Mouse (Mus musculus) intestine, embryonic 15.5 days (tissue): ENCODE measurements at regions not wholly inside any gene's neighbourhood (a gene's known extent, or its start where the extent isn't known, plus 50 kb on each side); places are given as distances from the start of the nearest gene placed in this dataset.
A peak's percentile ranks its signal among the peaks of the same experiment; 100 is the strongest.

ENCODE experiments used
- ATAC-seq: fragments of 200-750 bp; cut with Nextera tagmentation; 2 replicates; pipeline ENCODE4 v1.8.0; 2017; ENCODE audit warnings: moderate TSS enrichment, moderate library complexity
- H3K27ac ChIP-seq: fragments of 300-500 bp; sonication (generic); 2 replicates; pipeline ENCODE4 v1.5.1; 2015; ENCODE audit warnings: mild to moderate bottlenecking, inconsistent platforms
- H3K27me3 ChIP-seq: fragments of 300-500 bp; sonication (generic); replicated peaks from 2 replicates; pipeline ENCODE4 v1.6.1; 2015; ENCODE audit warnings: inconsistent platforms
- H3K36me3 ChIP-seq: fragments of 300-500 bp; sonication (generic); 2 replicates; pipeline ENCODE4 v1.6.1; 2015; ENCODE audit warnings: inconsistent platforms
- H3K4me1 ChIP-seq: fragments of 300-500 bp; sonication (generic); replicated peaks from 2 replicates; pipeline ENCODE4 v1.6.1; 2015; ENCODE audit warnings: inconsistent platforms
- H3K4me2 ChIP-seq: fragments of 300-500 bp; sonication (generic); replicated peaks from 2 replicates; pipeline ENCODE4 v1.6.1; 2015; ENCODE audit warnings: mild to moderate bottlenecking, inconsistent platforms
- H3K4me3 ChIP-seq: fragments of 300-500 bp; sonication (generic); replicated peaks from 2 replicates; pipeline ENCODE4 v1.5.1; 2015; ENCODE audit warnings: inconsistent platforms
- H3K9ac ChIP-seq: fragments of 300-500 bp; sonication (generic); 2 replicates; pipeline ENCODE4 v1.6.1; 2015; ENCODE audit warnings: inconsistent platforms
- H3K9me3 ChIP-seq: fragments of 300-500 bp; sonication (generic); 2 replicates; pipeline ENCODE4 v1.6.1; 2016; ENCODE audit warnings: inconsistent platforms
- WGBS: fragments of 180-500 bp; shearing (Covaris S2); methylation state at CpG from one replicate; pipeline ENCODE4 v1.1.7; 2015; 5-methylcytosine and 5-hydroxymethylcytosine counted together

DNA sequence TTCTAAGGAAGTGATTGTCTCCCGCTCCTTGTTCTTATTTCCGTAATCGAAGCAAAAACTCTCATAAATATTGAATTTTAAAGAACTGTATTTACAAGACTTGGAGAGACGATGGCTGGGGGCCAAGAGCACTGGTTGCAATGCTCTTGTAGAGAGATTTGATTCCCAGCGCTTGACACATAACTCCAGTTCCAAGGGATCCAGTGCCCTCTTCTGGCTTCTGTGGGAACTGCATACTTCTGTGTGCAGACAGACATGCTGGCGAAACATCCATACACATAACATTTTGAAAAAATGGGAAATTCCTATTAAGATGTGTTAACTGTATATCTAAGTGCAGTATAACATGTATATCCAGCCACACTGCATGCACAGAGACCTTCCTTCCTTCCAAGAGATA, 266.3 kb downstream of the Pax3 start:
- ATAC-seq, result no peak
- Histone ChIP-seq H3K4me2 (no peak overlapping the region), H3K9ac (no peak overlapping the region), H3K27ac (no peak overlapping the region), H3K27me3 (no peaks in the 10 kb centered on the region), H3K36me3 (no peaks in the 10 kb centered on the region), H3K9me3 (no peaks in the 10 kb centered on the region), H3K4me3 (no peak overlapping the region), H3K4me1 (0 out of 2 replicates have a peak, but pooled peaks cover 2% of the 10 kb centered on the region)
- 86% methylated on average over 6 of the region's 6 CpGs for WGBS

- WGBS, result 24% methylated on average over 8 of the region's 8 CpGs
- ATAC-seq, result no peak
Observed at GRCm38 (mm10) chr1:77929552-77929951, 267.4 kb downstream of the Pax3 start.

GRCm38 (mm10) chr1:77926146-77926545, 270.8 kb downstream of the Pax3 start:
- Histone ChIP-seq H3K36me3 (no peaks in the 10 kb centered on the region), H3K9me3 (no peaks in the 10 kb centered on the region), H3K4me2 (no peak overlapping the region), H3K27me3 (no peaks in the 10 kb centered on the region), H3K27ac (no peak overlapping the region), H3K4me1 (0 out of 2 replicates have a peak, but pooled peaks cover 2% of the 10 kb centered on the region), H3K4me3 (no peak overlapping the region), H3K9ac (no peak overlapping the region)
- WGBS, result 60% methylated on average over 3 of the region's 3 CpGs
- peak; percentile 63 for ATAC-seq

More at GRCm38 (mm10) chr1:77929552-77929951, 267.4 kb downstream of the Pax3 start:
- H3K9ac ChIP-seq, result no peak overlapping the region
- no peak overlapping the region for H3K27ac ChIP-seq
- H3K4me1 ChIP-seq, result 0 out of 2 replicates have a peak, but pooled peaks cover 2% of the 10 kb centered on the region
- H3K4me3 ChIP-seq, result no peak overlapping the region
- no peaks in the 10 kb centered on the region for H3K27me3 ChIP-seq
- no peaks in the 10 kb centered on the region for H3K9me3 ChIP-seq
- H3K36me3 ChIP-seq, result no peaks in the 10 kb centered on the region
- no peak overlapping the region for H3K4me2 ChIP-seq

DNA sequence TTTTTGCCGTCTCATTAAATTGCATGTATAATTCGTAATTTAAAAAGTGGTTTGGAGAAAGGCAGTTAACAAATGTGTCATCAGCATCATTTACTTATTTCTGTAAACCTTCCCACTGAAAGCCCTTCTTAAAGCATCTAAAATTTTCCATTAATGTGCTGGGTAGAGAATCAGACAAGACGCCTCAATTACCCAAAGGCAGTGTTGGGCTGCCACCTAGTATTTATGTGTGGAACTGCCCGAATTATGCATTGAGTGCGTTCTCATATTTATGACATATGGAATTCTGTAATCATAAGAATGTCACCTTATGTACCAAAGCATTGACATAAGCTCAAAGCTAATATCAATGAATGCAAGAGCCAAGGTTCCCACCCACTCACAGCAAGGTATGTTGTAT, 300.7 kb downstream of the Pax3 start:
- WGBS, result 41% methylated on average over 5 of the region's 5 CpGs
- no peak for ATAC-seq
- H3K4me3 ChIP-seq, result no peak overlapping the region
- no peak overlapping the region for H3K4me2 ChIP-seq
- no peaks in the 10 kb centered on the region for H3K9me3 ChIP-seq
- no peak overlapping the region for H3K9ac ChIP-seq
- no peak overlapping the region for H3K27ac ChIP-seq
- no peaks in the 10 kb centered on the region for H3K4me1 ChIP-seq
- no peaks in the 10 kb centered on the region for H3K36me3 ChIP-seq
- H3K27me3 ChIP-seq, result no peaks in the 10 kb centered on the region

- Histone ChIP-seq H3K9ac (no peak overlapping the region), H3K4me1 (no peaks in the 10 kb centered on the region), H3K4me3 (no peak overlapping the region), H3K27ac (no peak overlapping the region), H3K36me3 (no peaks in the 10 kb centered on the region), H3K27me3 (no peaks in the 10 kb centered on the region), H3K9me3 (no peaks in the 10 kb centered on the region), H3K4me2 (no peak overlapping the region)
- no peak for ATAC-seq
Observed at GRCm38 (mm10) chr1:77879026-77879425, 317.9 kb downstream of the Pax3 start.

GRCm38 (mm10) chr1:77870125-77870524, 326.8 kb downstream of the Pax3 start:
- Histone ChIP-seq H3K9ac (no peak overlapping the region), H3K36me3 (no peaks in the 10 kb centered on the region), H3K27me3 (no peaks in the 10 kb centered on the region), H3K4me2 (no peak overlapping the region), H3K4me3 (no peak overlapping the region), H3K4me1 (no peaks in the 10 kb centered on the region), H3K27ac (no peak overlapping the region), H3K9me3 (no peaks in the 10 kb centered on the region)
- WGBS, result 61% methylated on average over 2 of the region's 2 CpGs
- ATAC-seq, result no peak

DNA sequence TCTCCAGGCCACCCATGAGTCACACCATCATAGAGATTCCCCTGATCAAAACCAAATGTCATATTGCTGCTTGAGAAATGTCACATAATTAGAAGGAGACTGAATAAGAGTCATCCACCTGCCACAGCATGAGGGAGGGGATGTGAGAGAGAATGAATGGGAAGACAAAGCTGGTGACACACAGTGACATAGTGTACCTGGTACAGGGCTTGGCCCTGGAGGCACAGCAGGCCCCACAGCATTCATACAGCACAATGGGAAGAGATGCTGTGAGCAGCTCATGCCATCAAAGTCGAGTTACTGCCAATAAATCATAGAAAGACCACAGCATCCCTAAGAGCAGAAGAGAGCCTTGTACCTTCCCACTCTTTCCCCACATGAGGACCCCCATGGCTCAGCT, 327.8 kb downstream of the Pax3 start:
- ATAC-seq, result no peak
- Histone ChIP-seq H3K27me3 (no peaks in the 10 kb centered on the region), H3K4me1 (no peaks in the 10 kb centered on the region), H3K27ac (no peak overlapping the region), H3K36me3 (no peaks in the 10 kb centered on the region), H3K9ac (no peak overlapping the region), H3K4me2 (no peak overlapping the region), H3K4me3 (no peak overlapping the region), H3K9me3 (no peaks in the 10 kb centered on the region)
- whole genome bisulfite sequencing, result 52% methylated on average over 1 of the region's 1 CpGs

- H3K27ac ChIP-seq, result no peak overlapping the region
- H3K9me3 ChIP-seq, result no peaks in the 10 kb centered on the region
- no peak overlapping the region for H3K9ac ChIP-seq
- H3K4me2 ChIP-seq, result no peak overlapping the region
- no peak for ATAC-seq
- no peaks in the 10 kb centered on the region for H3K27me3 ChIP-seq
- no peak overlapping the region for H3K4me3 ChIP-seq
- H3K36me3 ChIP-seq, result no peaks in the 10 kb centered on the region
- H3K4me1 ChIP-seq, result no peaks in the 10 kb centered on the region
- WGBS, result 87% methylated on average over 9 of the region's 9 CpGs
Observed at GRCm38 (mm10) chr1:77859931-77860330, 337.0 kb downstream of the Pax3 start.

GRCm38 (mm10) chr1:77854366-77854765, 339.5 kb upstream of the Epha4 start:
- ATAC-seq, result no peak
- Histone ChIP-seq H3K36me3 (no peaks in the 10 kb centered on the region), H3K4me1 (no peaks in the 10 kb centered on the region), H3K9ac (no peak overlapping the region), H3K4me3 (no peak overlapping the region), H3K27me3 (no peaks in the 10 kb centered on the region), H3K27ac (no peak overlapping the region), H3K4me2 (no peak overlapping the region), H3K9me3 (no peaks in the 10 kb centered on the region)
- WGBS, result 54% methylated on average over 1 of the region's 1 CpGs

GRCm38 (mm10) chr1:77847766-77848615, 333.1 kb upstream of the Epha4 start:
- no peaks in the 10 kb centered on the region for H3K27me3 ChIP-seq
- H3K27ac ChIP-seq, result no peak overlapping the region
- H3K9ac ChIP-seq, result no peak overlapping the region
- H3K4me3 ChIP-seq, result no peak overlapping the region
- ATAC-seq, result no peak
- H3K36me3 ChIP-seq, result no peaks in the 10 kb centered on the region
- 0 out of 2 replicates have a peak, but pooled peaks cover 4% of the 10 kb centered on the region for H3K4me1 ChIP-seq
- H3K4me2 ChIP-seq, result no peak overlapping the region
- H3K9me3 ChIP-seq, result no peaks in the 10 kb centered on the region
- WGBS, result 68% methylated on average over 9 of the region's 9 CpGs

DNA sequence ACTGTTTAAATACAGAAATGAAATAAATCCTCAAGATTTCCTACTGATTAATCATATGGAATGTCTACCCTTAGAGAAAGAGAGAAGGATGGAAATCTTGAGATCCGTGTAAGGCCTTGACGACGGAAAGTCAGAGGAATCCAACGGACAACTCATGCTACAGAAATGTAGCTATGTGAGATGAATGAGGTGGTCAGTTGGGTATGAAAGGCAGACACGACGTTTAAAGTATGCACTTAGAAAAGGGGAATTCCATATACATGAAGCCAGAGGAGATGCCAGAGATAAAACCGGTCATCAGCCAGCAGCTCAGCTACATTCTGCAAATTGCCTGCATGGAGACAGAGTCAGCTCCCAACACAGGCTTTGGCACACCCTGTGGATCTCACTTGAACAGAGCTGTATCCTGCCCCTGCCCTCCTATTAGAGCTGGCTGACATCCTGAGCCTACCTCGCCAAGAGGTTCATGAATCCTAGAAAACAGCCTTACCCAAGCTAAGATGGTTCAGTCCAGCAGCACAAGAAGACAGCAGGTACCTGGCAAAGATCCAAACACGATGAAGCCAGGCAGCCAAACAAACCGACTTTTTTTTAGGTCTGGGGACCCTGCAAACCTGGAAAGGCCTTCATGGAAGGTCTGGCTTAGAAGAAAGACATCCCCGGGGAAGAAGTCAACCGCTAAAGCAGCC, 331.3 kb upstream of the Epha4 start:
- no peak for ATAC-seq
- 57% methylated on average over 12 of the region's 12 CpGs for WGBS
- Histone ChIP-seq H3K4me1 (0 out of 2 replicates have a peak, but pooled peaks cover 4% of the 10 kb centered on the region), H3K9ac (no peak overlapping the region), H3K9me3 (no peaks in the 10 kb centered on the region), H3K36me3 (no peaks in the 10 kb centered on the region), H3K27me3 (no peaks in the 10 kb centered on the region), H3K4me2 (no peak overlapping the region), H3K27ac (no peak overlapping the region), H3K4me3 (no peak overlapping the region)

GRCm38 (mm10) chr1:77840672-77841071, 325.8 kb upstream of the Epha4 start:
- Histone ChIP-seq H3K4me1 (no peaks in the 10 kb centered on the region), H3K27me3 (no peaks in the 10 kb centered on the region), H3K4me2 (no peak overlapping the region), H3K27ac (no peak overlapping the region), H3K9me3 (no peaks in the 10 kb centered on the region), H3K4me3 (no peak overlapping the region), H3K9ac (no peak overlapping the region), H3K36me3 (no peaks in the 10 kb centered on the region)
- ATAC-seq, result no peak
- 61% methylated on average over 9 of the region's 9 CpGs for WGBS

- no peak overlapping the region for H3K9ac ChIP-seq
- H3K4me1 ChIP-seq, result no peaks in the 10 kb centered on the region
- no peak overlapping the region for H3K4me3 ChIP-seq
- no peaks in the 10 kb centered on the region for H3K36me3 ChIP-seq
- H3K27me3 ChIP-seq, result no peaks in the 10 kb centered on the region
- H3K27ac ChIP-seq, result no peak overlapping the region
- 53% methylated on average over 2 of the region's 2 CpGs for WGBS
- H3K4me2 ChIP-seq, result no peak overlapping the region
- no peaks in the 10 kb centered on the region for H3K9me3 ChIP-seq
- no peak for ATAC-seq
Observed at GRCm38 (mm10) chr1:77832174-77832573, 317.3 kb upstream of the Epha4 start.
